Mouse (Mus musculus) embryo, embryonic 10 days (tissue): ENCODE data around the gene Tsc1.
A peak's percentile ranks its signal among the peaks of the same experiment; 100 is the strongest.

Experiments
- DNase-seq: peaks from one replicate; pipeline ENCODE4 v3.0.0-alpha.2; 2015; ENCODE audit warnings: low spot score

Gene Tsc1

DNA sequence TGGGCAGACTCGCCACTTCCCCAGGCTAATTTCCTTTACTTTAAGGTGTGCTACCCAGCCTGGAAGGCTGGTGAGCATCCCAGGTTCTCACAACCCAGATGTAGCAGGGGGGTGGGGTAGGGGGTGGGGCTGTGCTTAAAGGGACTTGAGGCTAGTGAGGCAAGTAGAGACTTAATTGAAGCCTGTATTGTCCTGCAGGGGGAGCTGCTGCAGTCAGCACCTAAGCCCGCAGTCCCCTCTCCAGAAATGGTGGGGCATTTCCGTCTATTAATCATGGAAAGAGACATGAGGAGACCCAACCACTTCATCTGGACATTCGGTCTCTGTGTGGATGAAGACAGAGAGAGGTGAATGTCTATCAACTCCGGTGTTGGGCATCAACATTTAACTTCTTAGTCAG, 24.7 kb upstream of the Tsc1 start:
- peak; percentile 51 for DNase-seq

DNA sequence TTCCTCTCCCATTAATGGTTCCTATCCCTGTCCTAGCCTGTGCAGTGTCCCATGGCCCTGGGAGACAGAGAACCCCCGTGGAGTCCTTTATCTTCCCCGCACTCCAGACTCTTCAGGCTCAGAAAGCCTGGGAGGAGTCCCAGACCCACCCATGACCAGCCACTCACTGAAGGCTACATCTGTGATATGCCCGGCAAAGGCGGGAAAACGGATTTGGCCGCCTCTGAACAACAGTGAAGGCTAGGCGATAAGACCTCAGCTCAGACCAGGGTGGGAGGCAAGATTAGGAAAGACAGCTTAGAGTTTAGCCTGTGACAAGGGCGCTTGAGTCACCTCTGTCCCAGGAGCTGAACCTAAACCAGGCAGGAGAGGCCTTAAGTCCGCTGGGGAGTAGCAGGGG, 24.2 kb upstream of the Tsc1 start:
- DNase-seq = no peak

DNA sequence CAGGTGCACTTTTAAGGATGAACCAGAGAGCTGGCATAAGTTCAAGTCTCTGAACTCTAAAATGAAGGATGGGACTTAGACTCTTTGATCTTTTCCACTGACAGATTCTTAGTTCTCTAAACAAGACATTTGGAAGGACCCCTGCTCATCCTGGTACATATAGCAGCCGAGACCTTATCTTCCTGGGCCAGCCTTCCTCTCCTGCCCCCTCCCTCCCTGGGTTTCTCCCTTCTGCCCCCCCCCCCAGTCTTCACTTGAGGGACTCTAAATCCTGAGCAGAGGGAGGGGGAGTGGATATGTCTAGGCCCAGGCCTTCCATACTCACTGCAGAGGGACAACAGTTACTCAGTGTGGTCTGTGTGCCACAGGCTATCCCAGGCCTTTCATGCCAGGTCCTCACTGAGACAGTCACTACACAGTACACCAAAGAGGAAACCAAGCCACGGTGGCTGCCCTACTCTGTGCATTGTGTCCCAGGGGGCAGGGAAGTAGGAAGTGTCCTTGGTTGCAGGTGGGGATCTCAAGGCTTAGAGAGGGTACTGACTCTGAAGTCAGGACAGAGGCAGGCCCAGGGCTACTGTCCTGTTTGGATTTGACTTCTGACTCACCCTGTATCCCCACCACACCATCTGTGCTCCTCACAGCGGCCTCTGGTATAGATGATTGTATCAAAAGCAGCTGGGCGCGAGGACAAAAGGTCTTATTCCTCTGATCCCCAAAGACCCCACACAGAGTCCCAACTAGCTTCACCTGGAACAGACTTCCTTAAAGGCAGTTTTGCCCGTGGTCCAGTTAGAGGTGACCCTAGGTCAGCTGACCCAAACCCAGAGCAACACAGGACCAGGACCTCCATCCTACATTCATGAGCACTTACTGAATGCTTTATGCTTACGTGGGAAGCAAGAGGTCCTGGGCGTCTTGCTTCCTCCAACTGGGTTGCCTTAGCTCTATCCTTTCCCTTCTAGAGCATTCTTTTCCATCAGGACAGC, 23.2 kb upstream of the Tsc1 start:
- DNase-seq = no peak

DNA sequence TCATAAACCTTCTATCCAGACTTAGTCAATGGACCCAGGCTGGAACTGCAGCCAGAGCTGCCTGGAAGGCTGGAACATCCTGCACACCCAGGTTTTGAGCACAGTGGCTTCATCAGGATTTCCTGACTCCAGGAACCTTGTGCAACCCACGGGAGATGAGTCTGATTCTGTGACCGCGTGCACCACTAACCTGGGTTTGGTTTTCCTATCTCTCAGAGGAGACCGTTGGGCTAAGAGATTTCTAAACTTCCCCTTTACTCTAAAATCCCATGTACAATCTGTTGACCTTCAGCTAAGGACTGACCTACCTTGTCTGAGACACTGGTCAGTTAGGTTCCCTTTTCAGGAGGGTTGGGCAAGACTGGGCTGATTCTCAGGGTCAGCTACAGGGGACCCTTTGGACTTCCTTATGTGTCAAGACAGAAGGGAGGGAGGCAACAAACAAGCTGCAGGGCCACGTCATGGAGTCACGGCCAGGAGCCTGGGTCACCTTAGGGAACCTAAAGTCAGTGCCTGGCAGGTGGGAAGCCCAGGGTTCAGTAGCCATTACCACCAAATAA, 22.2 kb upstream of the Tsc1 start:
- DNase-seq = no peak

DNA sequence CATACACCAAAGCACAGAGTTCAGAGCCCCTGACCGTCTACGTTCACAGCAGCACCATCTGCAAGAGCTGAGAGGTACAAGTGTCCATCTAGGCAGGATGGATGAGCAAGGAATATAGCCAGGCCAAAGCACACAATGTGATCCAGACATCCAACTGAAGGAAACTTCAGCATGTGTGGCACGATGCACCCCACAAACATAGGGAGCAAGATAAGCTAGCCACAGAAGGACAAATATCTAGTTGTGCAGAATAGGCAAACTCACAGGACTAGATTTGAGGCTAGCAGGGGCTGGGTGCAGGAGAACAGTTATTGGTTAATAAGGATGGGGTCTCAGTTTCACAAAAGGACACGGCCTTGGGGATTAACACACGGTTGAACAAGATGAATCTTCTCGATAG, 21.7 kb upstream of the Tsc1 start:
- no peak for DNase-seq

DNA sequence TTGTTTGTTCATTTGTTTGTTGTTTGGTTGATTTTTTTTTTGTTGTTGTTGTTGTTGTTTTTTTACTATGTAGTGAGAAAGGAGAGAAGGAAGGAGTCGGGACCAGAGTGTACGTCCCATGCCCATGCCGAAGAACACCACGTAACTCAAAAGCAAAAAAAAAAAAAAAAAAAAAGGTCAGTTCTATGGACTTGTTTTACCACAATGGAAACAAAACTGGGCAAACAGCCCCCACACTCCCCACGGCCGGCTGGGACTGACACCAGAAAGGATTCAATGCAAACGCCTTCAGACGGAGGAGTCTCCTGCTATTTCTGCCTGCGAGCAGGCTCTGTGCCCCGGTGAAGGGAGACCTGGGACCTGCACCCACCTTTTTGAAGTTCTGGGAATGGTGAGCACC, 20.5 kb upstream of the Tsc1 start:
- no peak for DNase-seq

DNA sequence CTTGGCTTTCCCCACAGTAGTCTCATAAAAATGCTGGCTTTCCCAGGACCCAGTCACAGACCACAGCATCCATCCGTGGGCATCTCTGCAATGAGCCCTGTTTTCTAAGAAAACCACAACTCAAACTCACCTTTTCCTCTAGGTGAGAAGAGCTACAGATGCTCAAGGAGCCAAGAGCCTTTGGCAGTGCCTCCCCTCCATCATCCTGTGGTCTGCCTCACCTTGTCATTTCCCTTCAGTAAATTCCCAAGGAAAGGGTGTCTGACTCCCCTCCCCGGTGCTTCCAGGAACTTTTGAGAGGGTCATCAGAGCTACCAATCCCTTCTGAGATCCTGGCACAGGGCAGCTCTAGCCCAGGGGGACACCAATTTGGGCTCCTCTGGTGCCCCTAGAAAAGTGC, 19.9 kb upstream of the Tsc1 start:
- no peak for DNase-seq

DNA sequence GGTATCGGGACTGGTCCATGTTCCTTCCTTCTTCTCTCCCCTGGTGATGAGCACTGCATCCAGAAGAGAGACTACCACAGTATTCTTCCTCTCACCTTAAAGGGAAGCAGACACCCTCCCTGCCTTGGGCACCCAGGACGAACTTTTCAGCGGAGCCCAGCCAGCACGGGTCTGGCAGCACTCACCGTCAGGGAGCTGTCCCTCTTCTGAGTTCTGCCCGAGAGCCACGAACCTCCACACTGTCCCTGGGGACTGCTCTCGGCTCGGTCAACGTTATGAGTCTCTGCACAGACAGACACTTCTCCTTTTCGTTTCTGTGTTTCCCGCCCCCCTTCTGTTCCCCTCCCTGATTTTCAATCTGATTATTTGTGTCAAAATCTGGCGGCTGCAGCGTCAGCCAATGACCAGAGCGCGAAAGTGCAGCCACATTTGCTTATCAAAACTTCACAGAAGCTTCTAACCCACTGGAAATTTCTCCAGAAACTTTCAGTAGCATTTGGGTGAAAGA, 19.3 kb upstream of the Tsc1 start, which contains the start of gene Gfi1b:
Gene Gfi1b (minus strand): TSS at position 319 of the 508 bp plus-strand sequence.
- peak; percentile 49 for DNase-seq

DNA sequence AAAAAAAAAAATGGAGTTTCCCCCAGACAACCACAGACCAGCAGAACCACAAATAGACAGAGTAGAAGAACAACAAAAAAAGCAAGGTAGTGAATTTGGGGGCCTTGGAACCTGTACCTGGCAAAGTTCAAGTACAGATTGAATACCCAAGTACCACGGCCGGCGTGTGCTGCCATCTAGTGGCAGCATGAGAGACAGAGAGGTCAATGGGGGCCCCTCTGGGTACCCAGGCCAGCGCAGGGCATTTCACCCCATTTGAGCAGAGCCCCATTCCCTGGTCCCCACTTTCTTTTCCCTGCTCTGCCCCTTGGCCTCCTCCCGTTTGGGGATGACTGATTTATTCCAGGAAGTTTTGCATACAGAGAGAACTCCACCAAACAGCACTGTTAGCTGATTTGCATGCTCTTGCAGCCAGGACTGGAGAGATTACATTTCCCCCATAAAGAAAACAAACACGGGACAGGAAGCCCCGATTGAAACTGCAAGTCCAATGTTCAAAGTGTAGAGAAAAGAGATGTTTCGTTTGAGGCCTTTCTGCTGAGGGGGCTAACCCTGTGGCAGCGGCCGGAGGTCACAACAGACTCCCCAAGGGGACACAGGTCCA, 18.4 kb upstream of the Tsc1 start:
- peak; percentile 67 for DNase-seq

DNA sequence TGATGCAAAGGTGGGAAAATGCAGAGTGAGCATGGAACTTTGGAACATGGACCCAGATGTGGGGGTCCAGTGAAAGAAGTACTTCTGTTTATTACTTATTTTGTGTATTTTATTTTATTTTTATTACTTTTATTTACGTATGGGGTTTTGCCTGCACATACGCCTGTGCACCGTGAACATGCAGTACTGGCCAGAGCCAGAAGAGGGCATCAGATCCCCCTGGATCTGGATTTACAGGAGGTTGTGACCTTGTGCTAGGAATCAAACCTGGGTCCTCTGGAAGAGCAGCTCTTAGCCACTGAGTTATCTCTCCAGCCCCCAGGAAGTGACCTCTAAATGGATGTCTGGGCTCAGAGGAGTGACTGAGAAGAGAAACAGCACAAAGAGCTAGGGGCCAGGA, 16.2 kb upstream of the Tsc1 start:
- DNase-seq = no peak

DNA sequence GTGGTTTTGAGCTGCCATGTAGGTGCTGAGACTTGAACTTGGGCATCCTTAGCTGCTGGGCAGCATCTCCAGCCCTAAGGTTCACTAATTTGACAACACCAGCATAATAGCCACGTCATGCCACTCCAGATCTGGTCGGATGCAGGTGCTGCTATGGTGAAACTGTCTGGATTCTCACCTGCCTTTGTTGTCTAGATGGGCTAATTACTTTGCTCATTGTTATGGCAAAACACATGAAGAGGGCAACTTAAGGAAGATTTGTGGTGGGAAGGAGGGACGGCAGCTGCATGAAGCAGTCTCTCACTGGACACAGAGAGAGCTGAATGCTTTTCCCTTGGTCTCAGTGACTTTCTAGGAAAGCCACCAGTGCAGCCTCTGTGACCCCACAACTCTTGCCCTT, 15.0 kb upstream of the Tsc1 start:
- no peak for DNase-seq

DNA sequence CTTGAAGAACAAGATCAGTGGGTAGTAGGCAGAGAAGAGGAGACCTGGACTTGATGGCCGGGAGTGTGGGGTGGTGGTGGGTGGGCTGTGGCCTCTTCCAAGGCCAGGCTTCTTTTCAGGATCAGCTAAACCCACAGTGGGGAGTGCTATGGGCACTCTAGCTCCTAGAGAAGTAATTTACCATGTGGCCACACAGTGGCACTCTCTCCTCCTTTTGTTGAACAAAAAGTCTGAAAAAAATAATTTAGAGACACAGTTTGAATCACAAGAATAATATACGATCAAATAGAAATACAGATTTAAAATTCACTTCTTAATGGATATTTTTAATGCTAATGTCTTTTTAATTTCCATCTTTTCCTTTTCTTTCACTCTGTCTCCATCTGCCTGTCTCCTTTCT, 13.0 kb upstream of the Tsc1 start:
- DNase-seq = no peak

DNA sequence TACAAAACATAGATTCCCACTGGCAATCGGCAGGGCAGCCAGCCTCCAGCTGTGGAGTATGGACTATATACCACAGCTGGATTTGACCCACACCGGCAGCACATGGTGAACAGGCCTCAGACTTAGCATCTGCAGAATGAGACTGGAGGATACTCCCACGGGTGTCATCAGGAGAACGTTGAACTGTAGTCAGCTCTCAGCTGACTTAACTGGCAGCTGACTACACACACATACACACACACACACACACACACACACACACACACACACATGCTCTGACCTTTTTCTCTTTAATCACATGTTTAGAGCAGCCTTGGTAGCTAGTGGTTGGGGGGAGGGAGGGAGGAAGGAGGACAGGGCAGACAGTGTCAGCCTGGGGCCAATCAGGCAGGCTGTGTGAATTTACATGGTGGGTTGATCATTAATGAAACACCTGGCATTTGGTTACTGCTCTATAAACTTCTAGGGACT, 11.1 kb upstream of the Tsc1 start:
- no peak for DNase-seq

DNA sequence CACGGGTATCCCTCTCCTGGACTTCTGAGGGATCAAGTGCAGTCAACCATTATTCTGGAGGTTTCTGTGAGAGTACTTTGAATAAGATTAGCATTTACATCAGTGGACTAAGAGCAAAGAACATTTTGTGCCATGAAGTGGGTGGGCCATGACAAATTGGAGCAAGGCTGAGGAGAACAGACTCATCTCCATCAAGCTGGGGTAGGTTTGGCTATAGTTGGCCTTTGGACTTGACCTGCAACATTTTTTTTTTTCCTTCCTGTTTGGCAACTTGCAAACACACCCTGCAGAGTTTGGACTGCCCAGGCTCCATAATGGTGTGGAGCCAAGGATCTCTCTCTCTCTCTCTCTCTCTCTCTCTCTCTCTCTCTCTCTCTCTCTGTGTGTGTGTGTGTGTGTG, 8.4 kb upstream of the Tsc1 start:
- DNase-seq = no peak

DNA sequence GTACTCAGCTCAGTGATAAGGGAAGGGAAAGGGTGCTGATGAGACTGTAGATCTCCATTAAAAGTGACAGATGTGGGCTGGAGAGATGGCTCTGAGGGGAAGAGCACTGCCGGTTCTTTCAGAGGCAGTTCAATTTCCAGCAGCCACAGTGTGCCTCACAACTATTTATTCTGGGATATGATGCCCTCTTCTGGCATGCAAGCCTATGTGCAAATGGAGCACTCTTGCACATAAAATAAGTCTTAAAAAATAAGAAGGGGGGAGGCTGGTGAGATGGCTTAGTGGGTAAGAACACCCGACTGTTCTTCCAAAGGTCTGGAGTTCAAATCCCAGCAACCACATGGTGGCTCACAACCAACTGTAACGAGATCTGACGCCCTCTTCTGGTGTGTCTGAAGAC, 7.9 kb upstream of the Tsc1 start:
- no peak for DNase-seq

DNA sequence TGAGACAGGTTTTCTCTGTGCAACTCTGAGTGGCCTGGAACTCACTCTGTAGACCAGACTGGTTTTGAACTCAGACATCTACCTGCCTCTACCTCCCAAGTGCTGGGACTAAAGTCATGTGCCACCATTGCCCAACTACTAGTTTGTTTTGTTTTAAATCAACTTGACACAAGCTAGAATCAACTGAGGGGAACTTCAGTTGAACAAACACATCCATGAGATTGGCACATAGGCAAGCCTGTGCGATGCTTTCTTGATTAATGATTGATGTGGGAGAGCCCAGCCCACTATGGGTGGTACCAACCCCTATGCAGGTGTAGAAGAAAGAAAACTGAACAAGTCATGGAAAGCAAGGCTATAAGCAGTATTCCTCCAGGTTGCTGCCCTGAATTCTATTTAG, 5.8 kb upstream of the Tsc1 start:
- DNase-seq = no peak

DNA sequence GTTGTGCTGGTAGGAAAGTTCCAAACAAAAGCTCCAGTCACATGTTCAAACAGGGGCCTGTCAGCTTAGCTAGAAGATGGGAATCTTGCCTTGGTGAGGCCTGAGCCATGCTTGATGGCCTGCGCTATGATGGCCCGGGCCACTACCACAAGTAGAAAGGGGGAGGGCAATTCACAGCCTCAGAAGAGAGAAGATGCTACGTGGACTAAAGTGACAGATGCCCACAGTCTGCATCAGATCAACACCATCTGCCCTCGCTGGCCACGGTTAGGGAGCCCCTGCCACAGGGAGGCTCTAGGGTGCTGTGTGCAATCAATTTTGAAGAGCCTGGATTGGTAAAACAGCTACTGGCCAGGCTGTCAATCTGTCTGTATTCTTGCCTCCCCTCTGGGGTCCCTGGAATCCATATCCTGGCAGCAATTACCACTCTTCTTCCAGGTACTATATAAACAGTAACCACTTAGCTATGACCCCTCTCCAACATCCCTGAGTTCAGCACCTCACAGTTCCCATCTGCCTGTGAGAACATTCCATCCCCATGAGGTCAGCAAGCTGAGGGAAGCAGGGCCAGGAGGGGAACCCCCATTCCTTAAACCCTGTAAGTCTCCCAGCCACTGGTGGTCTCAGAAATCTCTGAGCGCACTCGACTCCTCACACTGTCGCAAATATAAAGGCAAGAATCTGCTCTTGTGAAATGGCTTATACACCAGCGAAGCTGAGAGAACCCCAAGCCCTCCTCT, 3.8 kb upstream of the Tsc1 start:
- no peak for DNase-seq

DNA sequence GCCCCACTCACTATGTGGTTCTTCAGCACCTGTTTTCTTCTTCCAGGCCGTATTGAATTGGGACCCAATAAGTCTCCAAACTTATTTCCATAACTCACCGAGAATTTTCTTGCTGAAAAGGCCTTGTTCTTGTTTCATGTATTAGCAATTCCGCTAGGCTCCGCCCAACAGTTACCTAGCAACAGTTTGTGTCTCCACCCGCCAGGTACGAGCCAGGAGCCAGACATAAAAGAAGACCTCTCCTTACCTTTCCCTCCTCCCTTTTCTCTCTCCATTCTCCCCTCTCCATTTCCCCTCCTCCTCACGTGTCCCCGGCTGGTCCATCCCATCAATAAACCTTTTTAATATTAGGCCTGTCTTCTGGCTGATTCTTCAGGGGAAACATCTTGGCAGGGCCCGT, 2.7 kb upstream of the Tsc1 start:
- DNase-seq = no peak

DNA sequence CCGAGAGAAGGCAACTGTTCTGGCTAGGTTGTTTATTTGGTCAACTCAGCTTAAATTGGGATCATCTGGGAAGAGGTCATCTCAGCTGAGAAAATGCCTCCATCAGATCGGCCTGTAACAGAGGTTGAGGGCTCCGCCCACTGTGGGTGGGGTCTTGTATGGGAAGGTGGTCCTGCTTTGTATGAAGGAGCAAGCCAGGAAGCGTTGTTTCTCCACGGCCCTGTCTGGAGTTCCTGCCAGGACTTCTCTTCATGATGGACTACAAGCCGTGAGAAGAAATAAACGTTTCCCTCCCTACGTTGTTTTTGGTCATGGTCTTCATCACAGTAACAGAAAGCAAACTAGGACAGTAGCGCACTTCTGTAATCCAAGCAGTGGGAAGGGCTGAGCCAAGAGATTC, 2.1 kb upstream of the Tsc1 start:
- DNase-seq = peak; percentile 80

DNA sequence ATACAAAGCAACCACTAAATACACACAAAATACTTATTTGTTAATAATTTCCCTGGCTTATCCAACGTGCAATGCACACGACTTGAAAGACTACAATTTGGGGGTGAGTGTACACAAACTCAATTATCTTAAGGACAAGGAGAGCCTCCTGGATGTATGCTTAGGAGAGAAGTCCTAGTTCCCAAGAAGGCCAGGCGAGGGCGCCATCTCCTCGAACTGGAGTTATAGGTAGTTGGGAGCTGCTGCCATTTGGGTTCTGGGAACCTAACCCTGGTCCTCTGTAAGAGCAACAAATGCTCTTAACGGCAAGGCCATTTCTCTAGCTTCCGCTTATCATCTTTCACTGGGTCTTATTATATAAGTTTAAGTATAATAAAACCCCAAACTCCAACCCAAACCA, 1.2 kb upstream of the Tsc1 start:
- peak; percentile 66 for DNase-seq

DNA sequence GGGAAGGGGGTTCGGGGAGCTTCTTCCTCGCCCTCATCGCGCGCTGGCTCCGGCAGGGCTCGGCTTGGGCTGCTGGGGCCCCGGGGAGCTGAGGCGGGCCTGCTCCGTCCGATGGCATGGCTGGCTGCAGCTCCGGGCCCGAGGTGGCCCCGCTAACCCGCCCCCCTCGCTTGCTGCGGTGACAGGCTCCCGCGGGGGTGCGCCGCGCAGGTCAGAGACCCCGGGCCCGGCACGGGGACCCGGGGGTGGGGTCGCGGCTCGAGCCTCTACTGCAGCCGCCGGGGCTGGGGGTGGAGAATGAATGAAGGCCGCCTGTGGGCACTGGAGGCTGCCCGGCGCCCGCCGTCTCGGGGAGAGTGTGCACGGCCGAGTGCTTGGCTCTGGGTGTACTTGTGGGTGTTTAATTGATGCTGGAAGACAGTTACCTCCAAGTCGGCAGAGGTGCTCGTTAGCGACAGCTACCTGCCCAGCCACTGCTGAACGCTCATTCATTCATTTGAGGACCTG, 460 bp downstream of the Tsc1 start:
- DNase-seq = peak; percentile 24

DNA sequence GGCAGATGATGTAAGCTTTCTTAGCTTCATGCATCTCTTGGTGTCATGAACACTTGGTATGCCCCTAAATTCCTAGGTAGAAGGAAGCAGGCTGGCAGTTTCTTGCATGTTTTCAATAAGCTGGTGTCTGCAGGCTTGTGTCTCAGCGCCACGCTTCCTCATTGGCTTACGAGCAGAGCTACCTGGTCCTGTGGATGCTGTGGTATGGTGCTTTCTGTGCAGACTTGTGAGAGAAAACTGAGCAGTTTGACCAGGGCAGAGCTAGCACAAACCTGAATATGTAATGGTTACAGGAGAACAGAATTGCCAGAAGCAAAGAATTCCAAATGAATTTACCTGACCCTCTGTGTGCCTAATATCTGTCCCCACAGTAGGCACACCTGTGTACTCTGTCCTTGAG, 2.1 kb downstream of the Tsc1 start:
- no peak for DNase-seq
